Mouse (Mus musculus) adipocyte (in vitro differentiated cells): Measurements from ENCODE around the gene Pard6a.
A peak's percentile ranks its signal among the peaks of the same experiment; 100 is the strongest.

Source experiments
- DNase-seq: peaks from one replicate; pipeline ENCODE4 v3.0.0-alpha.2; 2016; ENCODE audit warnings: low spot score

Pard6a gene

DNA sequence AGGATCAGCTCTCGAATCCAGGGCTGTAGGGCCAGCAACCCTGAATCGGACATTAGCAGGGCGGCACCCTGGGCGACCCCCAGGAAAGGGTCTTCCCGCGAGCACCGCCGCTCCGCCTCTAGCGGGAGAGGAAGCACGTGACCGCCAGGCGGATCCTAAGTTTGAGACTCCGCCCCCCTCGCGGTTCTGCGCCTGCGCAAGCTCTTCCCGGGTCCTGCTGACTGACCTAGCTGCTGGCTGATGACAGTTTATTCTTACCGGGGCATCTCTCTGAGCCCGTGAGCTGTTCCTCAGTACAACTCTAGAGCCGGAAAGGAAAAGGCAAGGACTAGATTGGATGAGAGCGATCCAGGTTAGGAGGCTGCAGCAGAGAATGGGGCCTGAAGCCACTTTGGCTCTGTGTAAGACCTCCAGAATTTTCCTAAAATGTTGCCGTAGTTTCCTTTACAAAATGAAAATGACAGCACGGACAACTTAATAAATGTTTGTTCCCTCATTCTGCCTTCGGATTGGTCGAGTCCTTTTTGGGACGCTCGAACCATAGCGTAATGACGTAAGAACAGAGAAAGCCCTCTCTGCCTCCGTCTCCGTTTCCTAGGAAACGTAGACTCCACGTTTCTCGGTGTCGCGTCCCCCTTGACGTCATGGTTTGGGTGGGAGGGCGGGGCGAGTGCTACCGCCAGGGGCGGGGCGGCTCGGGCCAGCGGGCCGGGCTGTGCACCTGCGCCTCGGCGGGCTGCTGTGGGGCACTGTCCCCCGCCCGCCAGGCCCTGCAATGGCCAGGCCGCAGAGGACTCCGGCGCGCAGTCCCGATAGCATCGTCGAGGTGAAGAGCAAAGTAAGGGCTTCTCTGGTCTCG, at the start of gene Pard6a, which contains the start of gene Acd:
Gene Pard6a (plus strand): TSS at position 183 of the 859 bp plus-strand sequence.
Gene Acd (minus strand): TSS at position 137 of the 859 bp plus-strand sequence.
- DNase-seq = peak; percentile 94

DNA sequence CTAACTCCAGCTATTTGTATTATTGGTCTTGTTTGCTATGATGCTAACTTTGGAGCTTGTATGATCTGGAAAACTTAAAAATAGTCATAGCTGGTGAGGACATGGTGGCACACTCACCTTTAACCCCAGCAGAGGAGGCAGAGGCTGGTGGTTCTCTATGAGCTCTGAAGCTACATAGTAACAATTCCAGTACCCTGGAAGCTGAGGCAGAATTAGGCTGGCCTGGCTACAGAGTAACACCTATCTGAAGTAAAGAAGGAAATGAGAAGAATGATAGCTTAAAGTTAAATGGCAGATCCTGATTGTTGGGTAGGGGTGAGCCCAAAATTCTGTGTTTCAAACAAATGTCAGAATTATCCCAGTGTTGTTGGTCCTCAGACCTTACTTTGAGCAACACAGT, 43.3 kb upstream of the Pard6a start:
- no peak for DNase-seq

DNA sequence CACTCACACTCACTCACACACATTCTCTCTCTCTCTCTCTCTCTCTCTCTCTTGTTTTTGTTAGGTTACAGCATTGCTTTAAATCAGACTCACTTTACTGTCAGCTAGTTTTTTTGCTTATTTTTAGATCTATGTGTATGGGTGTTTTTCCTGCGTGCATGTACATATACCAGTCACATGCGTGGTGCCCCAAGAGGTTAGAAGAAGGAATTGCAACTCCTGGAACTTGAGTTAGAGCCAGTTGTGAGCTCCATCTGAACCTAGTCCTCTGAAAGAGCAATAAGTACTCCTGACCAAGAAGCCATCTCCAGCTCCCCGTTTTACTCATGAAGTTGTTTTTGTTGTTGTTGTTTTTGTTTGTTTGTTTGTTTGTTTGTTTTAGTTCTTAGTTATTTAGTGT, 39.8 kb upstream of the Pard6a start:
- DNase-seq = peak; percentile 51

DNA sequence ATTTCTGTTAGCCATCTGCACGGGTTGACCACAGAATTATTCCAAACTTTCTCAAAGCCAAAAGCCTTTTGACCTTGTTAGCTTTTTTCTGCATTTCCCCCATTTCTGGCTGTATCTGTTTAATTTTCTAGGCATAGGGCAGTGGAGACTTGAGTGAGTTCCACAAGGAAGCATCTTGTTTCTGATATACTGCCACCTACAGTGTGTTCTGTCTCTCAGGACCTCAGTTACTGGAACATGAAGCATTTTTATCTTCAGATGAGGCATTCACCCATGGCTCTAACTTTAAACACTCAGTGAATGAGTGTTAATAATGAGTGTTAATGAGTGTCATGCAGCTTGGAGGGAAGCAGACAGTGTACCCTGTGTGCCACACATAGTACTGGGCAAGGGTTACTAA, 23.1 kb upstream of the Pard6a start:
- peak; percentile 42 for DNase-seq

DNA sequence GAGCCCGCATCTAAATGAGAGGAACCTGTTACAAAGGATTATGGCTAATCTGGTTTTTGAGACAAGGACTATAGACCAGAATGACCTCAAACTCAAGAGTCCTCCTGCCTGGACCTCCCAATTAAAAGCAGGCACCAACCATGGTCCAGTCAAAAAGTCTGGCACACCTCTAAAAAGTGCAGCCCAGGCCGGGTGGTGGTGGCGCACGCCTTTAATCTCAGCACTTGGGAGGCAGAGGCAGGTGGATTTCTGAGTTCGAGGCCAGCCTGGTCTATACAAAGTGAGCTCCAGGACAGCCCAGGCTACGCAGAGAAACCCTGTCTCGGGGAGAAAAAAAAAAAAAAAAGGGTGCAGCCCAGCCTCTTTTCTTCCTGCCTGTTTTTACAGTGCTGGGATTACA, 15.6 kb upstream of the Pard6a start:
- DNase-seq = no peak

DNA sequence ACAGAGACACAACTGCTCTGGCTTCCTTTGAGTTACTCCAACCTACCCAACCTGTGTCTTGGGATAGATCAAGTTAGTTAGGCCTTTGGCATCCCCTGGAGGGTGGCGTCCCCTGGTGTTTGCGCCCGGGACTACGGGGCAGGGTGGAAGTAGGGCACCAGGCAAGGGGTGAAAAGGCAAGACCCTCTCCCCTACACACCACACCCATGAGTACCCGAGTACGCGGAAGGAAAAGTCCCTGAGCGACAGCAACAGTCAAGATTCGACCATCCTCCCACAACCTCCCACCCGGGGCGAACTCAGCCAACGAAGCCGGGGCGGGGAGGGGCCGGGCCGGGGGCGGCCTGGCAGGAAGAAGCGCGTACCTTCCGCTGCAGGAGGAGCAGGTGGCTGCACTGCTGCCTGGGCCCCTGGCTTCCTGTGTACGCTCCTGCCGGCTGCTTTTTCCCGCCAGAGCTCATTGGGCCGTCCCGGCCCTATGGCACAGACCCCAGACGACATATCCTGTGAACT, 15.1 kb upstream of the Pard6a start, which contains the start of gene Carmil2:
Gene Carmil2 (plus strand): TSS at position 479 of the 513 bp plus-strand sequence.
- peak; percentile 18 for DNase-seq

DNA sequence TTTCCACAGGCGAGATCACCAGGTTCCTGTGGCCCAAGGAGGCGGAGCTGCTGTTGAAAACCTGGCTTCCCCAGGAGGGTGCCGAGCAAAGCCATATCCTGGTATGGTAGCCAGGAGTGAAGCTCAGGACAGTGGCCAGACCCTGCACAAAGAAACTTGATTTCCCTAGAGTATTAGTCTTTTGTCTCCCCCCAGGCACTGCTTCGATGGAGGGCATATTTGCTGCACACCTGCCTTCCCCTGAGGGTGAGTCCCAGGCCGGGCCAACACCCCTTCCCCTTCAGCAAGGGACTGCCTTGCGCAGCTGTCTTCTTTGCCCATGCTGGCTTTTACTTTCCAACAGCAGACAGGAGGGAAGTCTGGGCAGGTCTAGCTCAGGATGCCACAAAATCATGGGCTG, 14.4 kb upstream of the Pard6a start:
- DNase-seq = no peak

DNA sequence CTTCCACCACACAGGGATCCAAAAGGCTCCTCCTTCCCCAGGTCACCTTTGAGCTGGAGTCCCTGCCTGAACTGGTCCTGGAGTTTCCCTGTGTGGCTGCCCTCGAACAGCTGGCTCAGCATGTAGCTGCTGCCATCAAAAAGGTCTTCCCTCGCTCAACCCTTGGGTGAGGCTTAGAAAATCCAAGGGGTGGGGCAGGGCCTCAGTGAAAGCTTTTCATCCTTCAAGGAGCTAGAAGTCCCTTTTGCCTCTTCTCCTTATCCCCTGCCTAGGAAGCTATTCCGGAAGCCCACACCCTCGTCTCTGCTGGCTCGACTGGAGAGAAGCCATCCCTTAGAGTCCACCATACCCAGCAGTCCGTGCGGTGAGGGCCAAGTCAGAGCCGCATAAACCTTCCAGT, 13.4 kb upstream of the Pard6a start:
- DNase-seq = no peak

DNA sequence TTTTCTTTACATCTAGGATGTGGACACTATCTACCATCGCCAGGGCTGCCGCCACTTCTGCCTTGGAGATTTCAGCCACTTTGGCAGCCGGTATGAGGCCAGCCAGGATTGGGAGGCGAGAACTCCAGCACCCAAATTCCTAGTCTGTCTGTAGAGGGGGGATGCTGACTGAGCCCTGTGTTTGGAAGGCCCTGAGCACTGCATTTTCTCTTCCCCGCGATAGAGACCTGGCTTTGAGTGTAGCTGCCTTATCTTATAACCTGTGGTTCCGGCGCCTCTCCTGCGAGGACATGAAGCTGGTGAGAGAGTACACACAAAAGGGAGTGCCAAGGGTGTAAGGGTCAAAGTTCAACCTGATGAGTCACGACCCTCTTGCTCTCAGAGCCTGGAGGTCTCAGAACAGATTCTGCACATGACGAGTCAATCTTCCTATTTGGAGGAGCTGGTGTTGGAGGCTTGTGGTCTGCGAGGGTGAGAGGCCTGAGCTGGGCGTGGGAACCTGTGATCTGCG, 12.7 kb upstream of the Pard6a start:
- DNase-seq = no peak

DNA sequence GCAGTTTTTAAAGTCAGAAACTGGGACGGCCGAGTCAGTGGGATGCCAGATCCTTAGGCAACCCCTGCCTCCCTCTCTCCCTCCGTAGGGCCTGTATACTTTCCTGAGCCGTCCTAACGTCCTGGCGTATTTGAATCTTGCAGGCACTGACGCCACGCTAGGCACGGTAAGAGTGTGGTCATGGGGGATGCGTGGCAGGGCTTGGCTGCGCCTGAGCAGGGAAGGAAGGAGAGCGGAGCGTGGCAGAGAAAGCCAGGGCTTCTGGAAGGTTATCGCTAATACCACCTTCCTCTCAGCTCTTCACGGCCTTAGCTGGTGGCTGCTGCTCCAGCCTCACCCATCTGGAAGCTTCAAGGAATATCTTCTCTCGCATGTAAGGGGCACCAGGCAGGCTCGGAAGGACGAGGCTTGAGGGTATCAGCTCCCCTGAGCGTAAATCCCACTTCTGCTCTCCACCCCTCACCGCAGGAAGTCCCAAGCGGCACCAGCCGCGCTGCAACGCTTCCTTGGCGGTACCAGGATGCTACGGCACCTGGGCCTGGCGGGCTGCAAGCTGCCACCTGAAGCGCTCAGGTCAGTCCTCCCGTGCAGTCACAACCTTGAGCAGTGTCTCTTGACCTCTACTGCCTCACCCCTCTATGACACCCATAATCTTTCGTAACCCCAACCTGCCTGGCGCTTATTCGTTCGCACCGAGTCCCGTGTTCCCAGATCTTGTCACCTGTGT, 11.5 kb upstream of the Pard6a start:
- DNase-seq = no peak

DNA sequence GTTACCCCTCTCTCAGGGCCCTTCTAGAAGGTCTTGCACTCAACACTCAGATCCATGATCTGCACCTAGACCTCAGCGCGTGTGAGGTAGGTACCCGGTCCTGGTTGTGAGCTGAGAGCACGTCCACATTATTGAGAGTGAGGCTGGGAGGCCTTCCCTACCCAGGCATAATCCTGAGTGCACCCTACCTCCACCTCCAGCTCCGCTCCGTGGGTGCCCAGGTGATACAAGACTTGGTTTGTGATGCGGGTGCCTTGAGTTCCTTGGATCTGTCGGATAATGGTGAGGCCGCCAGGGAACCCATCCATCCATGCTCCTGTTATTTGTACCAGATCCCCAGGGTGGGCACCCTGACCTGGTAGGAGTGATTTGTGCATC, 11.0 kb upstream of the Pard6a start:
- no peak for DNase-seq

DNA sequence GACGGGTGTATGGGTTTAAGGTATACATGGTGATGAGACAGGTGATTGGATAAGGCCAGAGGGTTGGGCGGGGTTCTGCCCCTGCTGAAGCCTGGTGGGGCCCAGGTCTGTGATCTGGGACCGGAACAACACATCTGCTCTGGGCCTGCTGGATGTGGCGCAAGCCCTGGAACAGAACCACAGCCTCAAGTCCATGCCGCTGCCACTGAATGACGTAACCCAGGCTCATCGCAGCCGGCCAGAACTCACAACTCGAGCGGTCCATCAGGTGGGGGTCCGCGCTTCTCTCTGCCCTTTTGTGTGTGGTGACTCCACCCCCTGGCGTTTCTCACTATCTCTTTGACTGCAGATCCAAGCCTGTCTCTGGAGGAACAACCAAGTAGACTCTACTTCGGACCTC, 10.0 kb upstream of the Pard6a start:
- no peak for DNase-seq

DNA sequence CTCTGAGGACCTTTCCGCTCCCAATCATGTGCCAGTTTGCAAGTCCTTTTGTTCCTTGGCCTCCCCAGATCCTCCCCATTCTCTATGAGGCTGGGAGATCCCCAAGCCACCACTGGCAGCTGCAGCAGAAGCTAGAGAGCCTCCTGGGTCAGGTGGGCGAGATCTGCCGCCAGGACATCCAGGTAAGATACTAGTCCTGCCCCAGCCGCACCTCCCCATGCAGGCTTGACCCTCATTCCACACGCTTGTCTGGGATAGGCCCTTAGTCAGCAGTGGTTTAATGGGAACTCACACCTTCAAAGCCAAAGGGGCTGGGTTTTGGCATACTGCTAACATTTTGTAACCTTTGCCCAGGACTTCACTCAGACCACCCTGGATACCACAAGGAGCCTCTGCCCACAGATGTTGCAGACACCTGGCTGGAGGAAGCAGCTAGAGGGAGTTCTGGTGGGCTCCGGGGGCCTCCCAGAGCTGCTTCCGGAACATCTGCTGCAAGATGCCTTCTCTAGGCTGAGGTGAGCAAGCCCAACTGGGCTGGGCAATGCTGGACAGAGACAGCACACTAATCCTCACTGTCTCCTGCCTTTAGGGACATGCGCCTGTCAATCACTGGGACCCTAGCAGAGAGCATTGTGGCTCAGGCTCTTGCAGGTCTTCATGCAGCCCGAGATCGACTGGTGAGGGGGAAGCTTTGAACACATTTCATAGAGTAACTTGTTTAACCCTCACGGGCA, 8.3 kb upstream of the Pard6a start:
- no peak for DNase-seq

DNA sequence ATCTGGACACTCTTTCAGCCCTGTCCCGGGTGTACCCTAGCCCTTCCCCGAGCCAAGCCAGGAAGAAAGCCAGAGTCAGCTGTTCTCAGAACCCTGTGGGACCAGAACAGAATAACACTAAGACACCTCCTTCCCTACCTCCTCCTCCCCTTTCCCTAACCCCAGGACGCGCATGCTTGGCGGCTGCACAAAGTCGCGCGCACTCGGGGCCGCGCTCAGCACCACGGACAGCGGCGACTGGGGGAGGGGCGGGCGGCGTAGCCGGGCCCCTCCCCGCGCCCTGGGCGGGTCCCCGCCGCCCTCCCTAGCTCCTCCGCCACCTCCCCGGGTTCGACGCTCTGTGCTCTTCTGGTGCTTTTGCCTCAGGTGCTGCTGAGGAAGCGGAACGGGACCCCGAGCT, 7.3 kb upstream of the Pard6a start:
- DNase-seq = peak; percentile 16

DNA sequence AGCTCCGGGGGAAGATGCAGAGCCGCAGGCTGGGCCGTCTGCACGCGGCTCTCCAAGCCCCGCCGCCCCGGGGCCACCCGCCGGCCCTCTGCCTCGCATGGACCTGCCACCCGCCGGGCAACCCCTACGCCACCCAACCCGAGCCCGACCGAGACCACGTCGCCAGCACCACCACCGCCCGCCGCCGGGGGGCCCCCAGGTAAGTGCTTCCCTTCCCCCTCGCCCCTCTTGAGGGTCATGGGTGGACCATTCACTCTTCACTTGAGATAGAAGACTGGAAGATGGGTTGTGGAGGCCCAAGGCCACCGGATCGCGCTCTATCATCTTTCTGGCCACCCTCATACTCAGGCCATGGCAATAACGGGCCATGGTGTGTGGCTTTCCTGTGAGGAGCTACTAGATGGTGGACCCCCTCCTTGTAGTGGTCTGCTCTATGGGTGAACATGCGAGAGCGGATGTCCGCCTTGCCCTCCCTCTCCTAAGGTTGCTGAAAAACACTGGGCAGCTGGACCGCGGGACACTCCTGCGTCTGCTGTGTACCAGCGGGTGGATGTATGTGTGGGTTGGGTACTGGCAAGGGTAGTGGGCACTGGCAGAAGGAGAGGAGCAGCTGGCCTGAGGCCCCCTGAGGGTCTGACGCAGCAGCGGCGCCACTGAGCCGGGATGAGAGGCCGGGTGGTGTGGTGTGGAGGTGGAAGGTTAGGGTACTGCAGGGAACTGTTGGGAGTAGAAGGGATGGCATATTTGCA, 6.7 kb upstream of the Pard6a start:
- DNase-seq = no peak

DNA sequence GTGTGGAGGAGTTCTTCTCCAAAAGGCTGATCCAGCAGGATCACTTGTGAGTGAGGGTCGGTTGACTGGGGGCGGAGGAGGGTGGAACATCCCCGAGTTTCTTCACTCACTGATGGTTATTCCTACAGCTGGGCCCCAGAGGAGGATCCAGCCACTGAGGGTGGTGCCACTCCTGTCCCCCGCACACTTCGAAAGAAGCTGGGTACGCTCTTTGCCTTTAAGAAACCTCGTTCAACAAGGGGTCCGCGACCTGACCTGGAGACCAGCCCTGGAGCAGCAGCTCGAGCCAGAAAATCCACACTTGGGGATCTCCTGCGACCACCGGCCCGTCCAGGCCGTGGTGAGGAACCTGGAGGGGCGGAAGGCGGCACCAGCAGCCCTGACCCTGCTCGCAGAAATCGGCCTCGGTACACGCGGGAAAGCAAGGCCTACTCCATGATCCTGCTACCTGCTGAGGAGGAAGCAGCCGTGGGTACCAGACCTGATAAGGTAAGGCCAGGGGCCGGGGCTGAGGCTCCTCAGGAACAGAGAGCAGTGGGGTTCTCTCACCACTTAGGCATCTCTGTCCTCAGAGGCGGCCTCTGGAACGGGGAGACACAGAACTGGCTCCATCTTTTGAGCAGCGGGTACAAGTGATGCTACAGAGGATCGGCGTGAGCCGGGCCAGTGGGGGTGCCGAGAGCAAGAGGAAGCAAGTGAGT, 5.7 kb upstream of the Pard6a start:
- no peak for DNase-seq

DNA sequence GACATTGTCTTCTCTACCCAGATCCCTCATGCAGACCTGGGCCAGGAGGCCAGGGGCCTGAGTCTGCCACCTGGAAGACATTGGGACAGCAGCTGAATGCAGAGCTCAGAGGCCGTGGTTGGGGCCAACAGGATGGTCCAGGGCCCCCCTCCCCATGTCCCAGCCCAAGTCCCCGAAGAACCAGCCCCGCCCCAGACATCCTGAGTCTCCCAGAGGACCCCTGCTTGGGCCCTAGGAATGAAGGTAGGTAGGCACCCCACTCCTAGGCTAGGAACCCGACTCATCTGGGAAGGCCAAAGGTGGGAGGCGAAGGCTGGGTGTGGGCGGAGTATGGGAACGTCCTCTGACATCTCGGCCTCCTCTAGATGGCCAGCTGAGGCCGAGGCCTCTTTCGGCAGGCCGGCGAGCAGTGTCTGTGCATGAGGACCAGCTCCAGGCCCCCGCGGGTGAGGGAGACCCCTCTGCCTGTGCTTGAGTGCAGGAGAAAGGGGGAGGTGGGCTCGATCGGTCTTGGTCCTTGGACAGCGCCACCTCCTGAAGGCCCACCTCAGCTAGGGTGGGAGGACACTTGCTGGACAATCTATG, 3.7 kb upstream of the Pard6a start:
- no peak for DNase-seq

DNA sequence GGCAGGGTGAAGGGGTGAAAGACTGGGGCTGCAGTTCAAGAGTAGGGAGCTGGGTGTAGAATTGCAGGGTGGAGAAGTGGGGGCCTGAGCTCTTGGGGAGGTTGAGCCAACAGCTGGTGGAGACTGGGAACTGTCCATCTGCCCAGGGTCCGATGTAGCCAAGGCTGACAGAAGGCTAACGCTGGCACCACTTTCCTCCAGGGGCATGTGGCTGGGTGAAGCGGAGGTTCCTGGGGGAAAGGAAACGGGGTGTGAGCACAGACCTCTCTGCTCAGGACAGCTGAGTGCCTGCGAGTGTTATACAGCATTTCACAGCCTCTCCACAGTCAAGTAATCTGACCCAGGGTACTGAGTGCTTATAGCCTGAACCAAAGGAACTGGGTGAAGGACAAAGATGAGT, 2.2 kb upstream of the Pard6a start:
- no peak for DNase-seq

DNA sequence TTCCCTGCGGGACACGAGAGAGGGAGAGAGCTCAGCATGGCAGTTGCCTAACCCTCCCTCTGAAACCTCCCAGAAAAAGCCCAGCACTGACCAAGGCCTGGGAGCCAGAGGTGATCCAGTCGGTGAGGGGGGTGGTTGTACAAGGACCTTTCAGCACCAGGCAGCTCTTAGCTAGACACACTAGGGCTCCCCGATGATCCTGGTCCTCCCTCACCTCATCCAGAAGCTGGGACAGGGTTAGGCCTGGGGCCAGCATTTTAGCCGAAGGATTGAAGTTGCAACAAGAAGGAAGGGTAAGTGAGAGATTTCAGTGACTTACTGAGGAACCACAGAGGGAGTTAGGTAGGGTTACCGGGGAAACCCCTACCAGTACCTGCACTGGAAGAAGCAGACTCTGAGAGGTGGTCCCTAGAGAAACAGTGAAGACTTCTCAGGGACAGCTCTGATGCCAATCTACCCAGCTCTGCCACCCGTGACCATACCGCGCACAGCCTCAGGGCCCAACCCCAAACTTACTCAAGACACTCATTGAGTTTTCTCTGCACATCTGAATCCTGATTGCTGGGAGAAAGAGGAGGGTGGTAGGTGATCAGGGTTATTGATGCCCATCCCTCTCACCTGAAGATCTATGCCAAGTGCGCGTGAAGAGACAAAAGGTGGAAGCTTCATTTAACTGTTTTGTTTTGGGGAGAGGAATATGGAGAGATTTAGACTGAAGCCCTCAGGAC, 1.3 kb upstream of the Pard6a start:
- no peak for DNase-seq

DNA sequence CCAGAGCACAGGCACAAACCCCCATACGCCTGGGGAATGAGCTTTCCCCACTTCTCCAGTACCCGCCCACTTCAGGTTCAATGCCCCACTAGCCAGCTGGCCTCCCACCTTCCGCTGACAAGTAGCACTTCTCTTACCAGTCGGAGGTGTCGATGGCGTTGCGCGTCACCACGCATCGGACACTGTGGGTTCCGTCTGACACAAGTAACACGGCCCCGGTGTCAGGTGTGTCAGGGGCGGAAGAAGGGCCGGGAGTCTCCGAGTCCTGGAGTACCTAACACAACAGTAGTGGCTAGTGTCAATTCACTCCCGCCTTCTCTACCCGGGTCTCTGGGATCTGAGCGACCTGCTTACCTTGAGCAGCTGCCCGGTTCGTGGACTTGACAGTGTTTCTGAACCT, 382 bp upstream of the Pard6a start:
- no peak for DNase-seq
